Mouse (Mus musculus): Measurements from ENCODE around the gene Cdh22. TPM values are rescaled to one million over a fixed set of nuclear protein-coding genes. Genes with fewer than 3 reads are reported as not detected.

Gene Cdh22
- polyA plus RNA-seq, 1 experiment from 2014 or later = 0.93 TPM

- no peak overlapping the region for H3K27ac ChIP-seq (replicated peaks; ENCODE audit: low read depth, low read length)
- DNase-seq (ENCODE audit: low spot score) (no peak), ATAC-seq (ENCODE audit: low read depth) (0 out of 2 replicates have a peak, but pooled peaks have one; percentile 26)
- H3K4me3 ChIP-seq (ENCODE audit: low read depth, low read length) = no peak overlapping the region
- 44% methylated on average over 11 of the region's 11 CpGs for WGBS
- no peaks in the 10 kb centered on the region for H3K36me3 ChIP-seq (ENCODE audit: control insufficient read depth, insufficient read depth, low read length)
- H3K9ac ChIP-seq (ENCODE audit: low read depth, low read length) = no peak overlapping the region
- H3K4me1 ChIP-seq (ENCODE audit: control insufficient read depth, insufficient read depth, low read length) = no peaks in the 10 kb centered on the region
- peaks cover 27% of the 10 kb centered on the region for H3K27me3 ChIP-seq (replicated peaks; ENCODE audit: control insufficient read depth, insufficient read depth, low read length)
- H3K4me2 ChIP-seq (ENCODE audit: low read depth, low read length) = no peak overlapping the region
- no peaks in the 10 kb centered on the region for H3K9me3 ChIP-seq (ENCODE audit: control insufficient read depth, low read length)
Observed at GRCm38 (mm10) chr2:165257151-165257834, 22.6 kb upstream of the Cdh22 start.

DNA sequence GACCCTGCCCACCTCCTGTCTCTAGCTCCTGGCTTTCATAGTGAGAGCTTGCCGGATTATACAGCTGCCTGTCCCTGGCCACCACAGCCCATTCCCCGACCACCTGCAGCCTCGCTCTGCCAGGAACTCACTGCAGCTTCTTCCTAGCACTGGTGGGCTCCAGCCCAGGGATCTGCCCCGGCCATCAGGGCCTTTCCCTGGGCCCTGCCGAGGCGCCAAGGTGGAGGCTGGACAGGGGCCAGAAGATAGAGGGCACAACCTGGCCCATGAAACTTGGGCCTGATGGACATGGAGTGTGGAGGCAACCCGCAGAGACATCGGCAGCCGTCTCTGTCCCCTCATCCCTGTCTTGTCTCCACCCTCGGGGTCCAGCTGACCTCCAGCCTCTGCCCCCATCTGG is 21.6 kb upstream of the Cdh22 start:
- WGBS = 53% methylated on average over 7 of the region's 10 CpGs
- H3K27me3 ChIP-seq (replicated peaks; ENCODE audit: control insufficient read depth, insufficient read depth, low read length) = peaks cover 21% of the 10 kb centered on the region

GRCm38 (mm10) chr2:165253867-165254266 is 19.2 kb upstream of the Cdh22 start:
- Histone ChIP-seq H3K9ac (ENCODE audit: low read depth, low read length) (no peak overlapping the region), H3K27ac (replicated peaks; ENCODE audit: low read depth, low read length) (no peak overlapping the region), H3K4me1 (ENCODE audit: control insufficient read depth, insufficient read depth, low read length) (no peaks in the 10 kb centered on the region), H3K27me3 (replicated peaks; ENCODE audit: control insufficient read depth, insufficient read depth, low read length) (peaks cover 27% of the 10 kb centered on the region), H3K4me2 (ENCODE audit: low read depth, low read length) (no peak overlapping the region), H3K4me3 (ENCODE audit: low read depth, low read length) (no peak overlapping the region), H3K9me3 (ENCODE audit: control insufficient read depth, low read length) (no peaks in the 10 kb centered on the region), H3K36me3 (ENCODE audit: control insufficient read depth, insufficient read depth, low read length) (no peaks in the 10 kb centered on the region)
- WGBS = 10% methylated on average over 9 of the region's 10 CpGs
- ATAC-seq (ENCODE audit: low read depth) = no peak
- no peak for DNase-seq (ENCODE audit: low spot score)

More for the DNA sequence above, 21.6 kb upstream of the Cdh22 start:
- no peaks in the 10 kb centered on the region for H3K4me1 ChIP-seq (ENCODE audit: control insufficient read depth, insufficient read depth, low read length)
- no peak overlapping the region for H3K4me2 ChIP-seq (ENCODE audit: low read depth, low read length)
- H3K4me3 ChIP-seq (ENCODE audit: low read depth, low read length) = no peak overlapping the region
- no peaks in the 10 kb centered on the region for H3K9me3 ChIP-seq (ENCODE audit: control insufficient read depth, low read length)
- no peak for ATAC-seq (ENCODE audit: low read depth)
- H3K9ac ChIP-seq (ENCODE audit: low read depth, low read length) = no peak overlapping the region
- H3K27ac ChIP-seq (replicated peaks; ENCODE audit: low read depth, low read length) = no peak overlapping the region
- DNase-seq (ENCODE audit: low spot score) = no peak
- no peaks in the 10 kb centered on the region for H3K36me3 ChIP-seq (ENCODE audit: control insufficient read depth, insufficient read depth, low read length)

DNA sequence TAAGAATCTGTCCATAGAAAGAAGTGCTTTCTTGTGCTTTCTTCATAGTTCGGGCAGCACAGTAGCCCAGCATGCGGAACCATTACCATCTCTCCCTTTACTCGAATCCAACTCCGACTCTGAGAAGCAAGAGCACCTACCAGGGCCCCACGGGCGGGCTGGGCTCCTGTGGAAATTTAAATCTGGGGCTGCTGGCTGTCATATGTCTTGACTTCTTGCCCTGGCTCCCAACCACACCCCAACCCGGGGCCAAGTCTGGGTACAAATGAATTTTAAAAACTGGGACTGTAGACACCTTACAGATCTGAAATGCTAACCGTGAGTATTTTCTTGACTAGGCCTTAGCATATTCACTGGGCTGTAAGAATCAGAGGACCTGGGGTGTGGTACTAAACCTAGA is 18.6 kb upstream of the Cdh22 start:
- Histone ChIP-seq H3K9ac (ENCODE audit: low read depth, low read length) (no peak overlapping the region), H3K4me3 (ENCODE audit: low read depth, low read length) (no peak overlapping the region), H3K27ac (replicated peaks; ENCODE audit: low read depth, low read length) (no peak overlapping the region), H3K27me3 (replicated peaks; ENCODE audit: control insufficient read depth, insufficient read depth, low read length) (peaks cover 27% of the 10 kb centered on the region), H3K4me2 (ENCODE audit: low read depth, low read length) (no peak overlapping the region), H3K36me3 (ENCODE audit: control insufficient read depth, insufficient read depth, low read length) (no peaks in the 10 kb centered on the region), H3K4me1 (ENCODE audit: control insufficient read depth, insufficient read depth, low read length) (no peaks in the 10 kb centered on the region), H3K9me3 (ENCODE audit: control insufficient read depth, low read length) (no peaks in the 10 kb centered on the region)
- 70% methylated on average over 8 of the region's 8 CpGs for WGBS
- DNase-seq (ENCODE audit: low spot score) (no peak), ATAC-seq (ENCODE audit: low read depth) (no peak)

GRCm38 (mm10) chr2:165252801-165253200 is 18.1 kb upstream of the Cdh22 start:
- peaks cover 27% of the 10 kb centered on the region for H3K27me3 ChIP-seq (replicated peaks; ENCODE audit: control insufficient read depth, insufficient read depth, low read length)
- ATAC-seq (ENCODE audit: low read depth) (no peak), DNase-seq (ENCODE audit: low spot score) (no peak)
- H3K9me3 ChIP-seq (ENCODE audit: control insufficient read depth, low read length) = no peaks in the 10 kb centered on the region
- 55% methylated on average over 9 of the region's 9 CpGs for WGBS
- no peak overlapping the region for H3K4me2 ChIP-seq (ENCODE audit: low read depth, low read length)
- H3K36me3 ChIP-seq (ENCODE audit: control insufficient read depth, insufficient read depth, low read length) = no peaks in the 10 kb centered on the region
- H3K4me3 ChIP-seq (ENCODE audit: low read depth, low read length) = no peak overlapping the region
- no peaks in the 10 kb centered on the region for H3K4me1 ChIP-seq (ENCODE audit: control insufficient read depth, insufficient read depth, low read length)
- no peak overlapping the region for H3K27ac ChIP-seq (replicated peaks; ENCODE audit: low read depth, low read length)
- H3K9ac ChIP-seq (ENCODE audit: low read depth, low read length) = no peak overlapping the region

DNA sequence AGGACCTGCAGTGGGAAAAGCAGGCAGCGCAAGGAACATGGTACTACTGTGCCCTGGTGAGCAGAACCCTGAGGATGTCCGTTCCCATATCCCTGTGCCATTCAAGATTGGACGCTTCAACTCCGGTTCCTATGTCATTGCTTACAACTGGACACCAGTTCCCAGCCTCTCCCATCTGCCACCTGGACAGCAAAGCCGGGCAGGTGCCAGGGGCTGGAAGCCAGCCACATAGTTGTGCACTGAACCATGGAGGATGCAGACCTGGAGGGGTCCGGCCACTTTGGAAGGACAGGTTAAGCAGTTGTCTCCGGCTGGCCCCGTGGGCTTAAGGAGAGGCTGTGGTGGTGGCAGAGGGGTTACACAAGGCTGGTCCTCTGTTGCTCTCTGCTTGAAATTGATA is 17.7 kb upstream of the Cdh22 start:
- WGBS = 63% methylated on average over 8 of the region's 8 CpGs
- no peak overlapping the region for H3K27ac ChIP-seq (replicated peaks; ENCODE audit: low read depth, low read length)
- no peak overlapping the region for H3K4me2 ChIP-seq (ENCODE audit: low read depth, low read length)
- H3K4me1 ChIP-seq (ENCODE audit: control insufficient read depth, insufficient read depth, low read length) = no peaks in the 10 kb centered on the region
- no peak overlapping the region for H3K4me3 ChIP-seq (ENCODE audit: low read depth, low read length)
- DNase-seq (ENCODE audit: low spot score) (no peak), ATAC-seq (ENCODE audit: low read depth) (no peak)
- H3K9ac ChIP-seq (ENCODE audit: low read depth, low read length) = no peak overlapping the region
- H3K27me3 ChIP-seq (replicated peaks; ENCODE audit: control insufficient read depth, insufficient read depth, low read length) = peaks cover 31% of the 10 kb centered on the region
- H3K9me3 ChIP-seq (ENCODE audit: control insufficient read depth, low read length) = no peaks in the 10 kb centered on the region
- H3K36me3 ChIP-seq (ENCODE audit: control insufficient read depth, insufficient read depth, low read length) = no peaks in the 10 kb centered on the region

GRCm38 (mm10) chr2:165250903-165251302 is 16.2 kb upstream of the Cdh22 start:
- no peak for DNase-seq (ENCODE audit: low spot score)

GRCm38 (mm10) chr2:165248967-165249366 is 14.3 kb upstream of the Cdh22 start:
- H3K27me3 ChIP-seq (replicated peaks; ENCODE audit: control insufficient read depth, insufficient read depth, low read length) = peaks cover 40% of the 10 kb centered on the region
- no peak overlapping the region for H3K4me3 ChIP-seq (ENCODE audit: low read depth, low read length)
- peak; percentile 51 for DNase-seq (ENCODE audit: low spot score)
- H3K9me3 ChIP-seq (ENCODE audit: control insufficient read depth, low read length) = no peaks in the 10 kb centered on the region
- 10% methylated on average over 3 of the region's 3 CpGs for WGBS
- no peak overlapping the region for H3K27ac ChIP-seq (replicated peaks; ENCODE audit: low read depth, low read length)
- ATAC-seq (ENCODE audit: low read depth) = peak; percentile 37; the same call in 1 of the 2 replicates
- H3K9ac ChIP-seq (ENCODE audit: low read depth, low read length) = no peak overlapping the region
- H3K36me3 ChIP-seq (ENCODE audit: control insufficient read depth, insufficient read depth, low read length) = no peaks in the 10 kb centered on the region
- no peak overlapping the region for H3K4me2 ChIP-seq (ENCODE audit: low read depth, low read length)
- H3K4me1 ChIP-seq (ENCODE audit: control insufficient read depth, insufficient read depth, low read length) = no peaks in the 10 kb centered on the region

More at GRCm38 (mm10) chr2:165250903-165251302, 16.2 kb upstream of the Cdh22 start:
- Histone ChIP-seq H3K9me3 (ENCODE audit: control insufficient read depth, low read length) (no peaks in the 10 kb centered on the region), H3K36me3 (ENCODE audit: control insufficient read depth, insufficient read depth, low read length) (no peaks in the 10 kb centered on the region), H3K27me3 (replicated peaks; ENCODE audit: control insufficient read depth, insufficient read depth, low read length) (peaks cover 33% of the 10 kb centered on the region), H3K4me2 (ENCODE audit: low read depth, low read length) (no peak overlapping the region), H3K4me3 (ENCODE audit: low read depth, low read length) (no peak overlapping the region), H3K9ac (ENCODE audit: low read depth, low read length) (no peak overlapping the region), H3K27ac (replicated peaks; ENCODE audit: low read depth, low read length) (no peak overlapping the region), H3K4me1 (ENCODE audit: control insufficient read depth, insufficient read depth, low read length) (no peaks in the 10 kb centered on the region)
- 20% methylated on average over 1 of the region's 1 CpGs for WGBS
- no peak for ATAC-seq (ENCODE audit: low read depth)

DNA sequence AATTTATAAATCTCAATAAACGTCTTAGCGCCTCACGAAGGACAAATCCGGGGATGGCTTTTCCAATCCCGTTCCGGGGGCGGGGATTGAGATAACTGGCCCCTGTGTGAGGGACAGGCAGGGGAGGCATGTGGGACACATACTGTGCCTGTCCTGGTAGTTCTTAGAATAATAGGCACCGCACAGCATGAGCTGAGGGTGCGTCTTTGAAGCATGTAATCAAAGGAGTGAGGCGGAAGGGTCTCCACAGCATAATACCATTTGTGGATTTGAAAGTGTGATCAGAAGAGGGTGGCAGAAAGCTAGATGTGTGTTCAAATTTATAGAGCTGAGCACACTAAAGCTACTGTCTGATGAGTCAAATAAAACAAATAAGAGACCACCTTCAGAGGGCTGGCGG is 11.7 kb upstream of the Cdh22 start:
- Histone ChIP-seq H3K36me3 (ENCODE audit: control insufficient read depth, insufficient read depth, low read length) (no peaks in the 10 kb centered on the region), H3K4me1 (ENCODE audit: control insufficient read depth, insufficient read depth, low read length) (no peaks in the 10 kb centered on the region), H3K27ac (replicated peaks; ENCODE audit: low read depth, low read length) (no peak overlapping the region), H3K9me3 (ENCODE audit: control insufficient read depth, low read length) (no peaks in the 10 kb centered on the region), H3K27me3 (replicated peaks; ENCODE audit: control insufficient read depth, insufficient read depth, low read length) (peaks cover 61% of the 10 kb centered on the region), H3K9ac (ENCODE audit: low read depth, low read length) (no peak overlapping the region), H3K4me2 (ENCODE audit: low read depth, low read length) (no peak overlapping the region), H3K4me3 (ENCODE audit: low read depth, low read length) (no peak overlapping the region)
- no peak for DNase-seq (ENCODE audit: low spot score)
- 17% methylated on average over 11 of the region's 11 CpGs for WGBS
- no peak for ATAC-seq (ENCODE audit: low read depth)

Data from embryonic facial prominence, embryonic 14.5 days (tissue).